Mouse (Mus musculus) liver, embryonic 14.5 days (tissue): ENCODE measurements around the gene Efna2. TPM values are rescaled to one million over a fixed set of nuclear protein-coding genes. Genes with fewer than 3 reads are reported as not detected.
A peak's percentile ranks its signal among the peaks of the same experiment; 100 is the strongest.

Experiments
- ATAC-seq: fragments of 200-750 bp; cut with Nextera tagmentation; 2 replicates; pipeline ENCODE4 v1.8.0; 2017; ENCODE audit warnings: moderate number of reproducible peaks, mild to moderate bottlenecking, moderate library complexity; ENCODE audit not compliant: insufficient read depth
- DNase-seq, 3 experiments: peaks; one replicate each; pipeline ENCODE4 v3.0.0-alpha.2; 2012 to 2013; ENCODE audit warnings: low read depth in 3 of 3, low spot score in 3 of 3
- H3K27ac ChIP-seq: fragments of 300-500 bp; sonication (generic); 2 replicates; pipeline ENCODE4 v1.5.1; 2014; ENCODE audit warnings: moderate library complexity, mild to moderate bottlenecking, control low read depth, inconsistent platforms
- H3K27me3 ChIP-seq: fragments of 300-500 bp; sonication (generic); 2 replicates; pipeline ENCODE4 v1.6.1; 2014; ENCODE audit warnings: mild to moderate bottlenecking, low read length, moderate library complexity; ENCODE audit not compliant: control insufficient read depth, insufficient read depth
- H3K36me3 ChIP-seq: fragments of 300-500 bp; sonication (generic); replicated peaks from 2 replicates; pipeline ENCODE4 v1.6.1; 2014; ENCODE audit warnings: low read depth; ENCODE audit not compliant: control insufficient read depth, insufficient read depth
- H3K4me1 ChIP-seq, 2 experiments: fragments of 200-500 bp in 1 of 2; fragments of 300-500 bp in 1 of 2; sonication (generic) in 1 of 2; replicated peaks; 2 replicates each; pipeline ENCODE4 v1.6.1; 2012 to 2014; ENCODE audit warnings: antibody characterized with exemption in 1 of 2, inconsistent platforms in 1 of 2, low read length in 1 of 2; ENCODE audit not compliant: control insufficient read depth in 2 of 2, insufficient read depth in 2 of 2
- H3K4me2 ChIP-seq: fragments of 300-500 bp; sonication (generic); 2 replicates; pipeline ENCODE4 v1.6.1; 2014; ENCODE audit warnings: low read depth, mild to moderate bottlenecking, control low read depth, moderate library complexity
- H3K4me3 ChIP-seq, 2 experiments: fragments of 200-500 bp in 1 of 2; fragments of 300-500 bp in 1 of 2; sonication (generic) in 1 of 2; 2 replicates each; pipeline ENCODE4 v1.5.1; 2012 to 2014; ENCODE audit warnings: low read depth in 2 of 2, low read length in 2 of 2, mild to moderate bottlenecking in 2 of 2, control low read depth in 1 of 2, inconsistent platforms in 1 of 2, moderate library complexity in 1 of 2; ENCODE audit not compliant: insufficient read depth in 1 of 2
- H3K9ac ChIP-seq: fragments of 300-500 bp; sonication (generic); replicated peaks from 2 replicates; pipeline ENCODE4 v1.6.1; 2014; ENCODE audit warnings: mild to moderate bottlenecking, control low read depth, moderate library complexity
- H3K9me3 ChIP-seq: fragments of 300-500 bp; sonication (generic); 2 replicates; pipeline ENCODE4 v1.6.1; 2016; ENCODE audit warnings: low read length, mixed read lengths; ENCODE audit not compliant: control insufficient read depth
- CTCF ChIP-seq: IDR thresholded peaks from 2 replicates; pipeline ENCODE4 v1.5.1; 2016; ENCODE audit warnings: antibody characterized with exemption, low read depth, control low read depth
- EP300 ChIP-seq: IDR thresholded peaks from 2 replicates; pipeline ENCODE4 v1.6.1; 2016; ENCODE audit warnings: antibody characterized with exemption, low read depth
- WGBS: fragments of 180-500 bp; shearing (Covaris S2); extraction: QIAGEN DNeasy Blood & Tissue Kit; methylation state at CpG from one replicate; pipeline ENCODE4 v1.1.7; 2014; ENCODE audit not compliant: insufficient replicate concordance; 5-methylcytosine and 5-hydroxymethylcytosine counted together
- polyA plus RNA-seq, 2 experiments: library from polyadenylated mRNA; depleted of rRNA in 1 of 2; stranded (reverse) in 1 of 2; unstranded in 1 of 2; fragments of >200 nt; fragmentation: Nextera tagmentation in 1 of 2; extraction: Ambion mirVana in 1 of 2; gene quantifications; 2 replicates each; pipeline versions ENCODE4 v1.2.1 to v1.2.3; 2012 to 2014

The Efna2 gene
- polyA plus RNA-seq, 2 experiments: 0.47 to 0.51 TPM

- WGBS: under 1% methylated on average over 55 of the region's 55 CpGs
- Histone ChIP-seq H3K4me3 (peak overlapping the region; percentile 60), H3K36me3 (peaks cover 28% of the 10 kb centered on the region), H3K9ac (peak overlapping the region; percentile 62), H3K4me2 (peak overlapping the region; percentile 75), H3K4me1 (peaks cover 39 to 41% of the 10 kb centered on the region in 2 experiments), H3K9me3 (no peaks in the 10 kb centered on the region), H3K27me3 (no peaks in the 10 kb centered on the region), H3K27ac (peak overlapping the region; percentile 69)
- peak; percentile 96 to 97 (median 97) for DNase-seq
- TF ChIP-seq CTCF (peak; percentile 18; the same call in 1 of the 2 replicates), EP300 (0 out of 2 replicates have a peak, but pooled peaks have one; percentile 13)
- ATAC-seq: peak; percentile 83
Observed at GRCm38 (mm10) chr10:80159561-80160454, 19.5 kb upstream of the Efna2 start.

- Histone ChIP-seq H3K9me3 (no peaks in the 10 kb centered on the region), H3K4me1 (peaks cover 45 to 47% of the 10 kb centered on the region in 2 experiments), H3K27ac (peak overlapping the region; percentile 63), H3K9ac (peak overlapping the region; percentile 62), H3K4me3 (peak overlapping the region; percentile 51 to 60), H3K4me2 (peak overlapping the region; percentile 75), H3K27me3 (no peaks in the 10 kb centered on the region), H3K36me3 (peaks cover 19% of the 10 kb centered on the region)
- ATAC-seq (peak; percentile 27; the same call in 1 of the 2 replicates), DNase-seq (peak in 1 of 3 experiments; percentile 73)
- WGBS: 1% methylated on average over 33 of the region's 33 CpGs
- TF ChIP-seq EP300: no peak
- TF ChIP-seq CTCF: peak; percentile 31
Observed at GRCm38 (mm10) chr10:80160455-80161371, 18.6 kb upstream of the Efna2 start.

DNA sequence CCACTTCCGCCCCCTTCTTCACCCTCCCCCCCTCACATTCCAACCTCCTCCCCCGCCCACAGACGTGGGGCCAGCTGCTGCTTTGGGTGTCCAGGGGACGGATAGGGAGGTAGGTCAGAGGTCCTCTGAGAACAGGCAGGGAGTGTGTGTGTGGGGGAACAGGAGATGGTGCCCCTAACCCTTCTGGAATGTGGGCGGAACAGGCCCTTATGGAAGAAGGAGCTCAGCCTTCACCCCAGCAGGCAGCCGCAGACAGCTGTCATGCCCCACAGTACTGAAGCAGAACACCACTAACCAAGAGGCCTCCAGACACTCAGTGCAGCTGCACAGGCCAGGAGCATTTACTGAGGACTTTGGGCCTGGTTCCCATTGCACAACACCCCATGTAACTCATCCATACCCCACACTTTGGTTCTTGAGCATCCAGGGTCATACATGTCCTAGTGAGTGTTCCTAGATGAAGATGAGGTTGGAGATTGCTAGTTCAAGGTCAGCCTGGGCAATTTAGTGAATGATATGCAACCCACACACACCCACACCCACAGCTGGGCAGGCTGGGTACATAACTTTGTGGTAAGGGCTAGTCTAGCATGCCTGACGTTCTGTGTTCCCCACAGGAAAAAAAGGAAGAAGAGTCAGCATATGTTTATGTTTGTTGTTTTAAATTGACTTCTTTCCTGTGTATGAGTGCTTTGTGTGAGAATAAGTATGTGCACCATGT is 17.6 kb upstream of the Efna2 start:
- H3K4me1 ChIP-seq: peaks cover 47 to 51% of the 10 kb centered on the region in 2 experiments
- ATAC-seq (no peak), DNase-seq (no peak)
- no peaks in the 10 kb centered on the region for H3K27me3 ChIP-seq
- 35% methylated on average over 7 of the region's 7 CpGs for WGBS
- peak overlapping the region; percentile 63 for H3K27ac ChIP-seq
- H3K4me2 ChIP-seq: peak overlapping the region; percentile 75
- peak overlapping the region in 1 of 2 experiments; percentile 60; a peak in 2 of 4 replicates for H3K4me3 ChIP-seq
- TF ChIP-seq EP300 (no peak), CTCF (no peak)
- peaks cover 9% of the 10 kb centered on the region for H3K36me3 ChIP-seq
- H3K9ac ChIP-seq: peak overlapping the region; percentile 62
- H3K9me3 ChIP-seq: no peaks in the 10 kb centered on the region

DNA sequence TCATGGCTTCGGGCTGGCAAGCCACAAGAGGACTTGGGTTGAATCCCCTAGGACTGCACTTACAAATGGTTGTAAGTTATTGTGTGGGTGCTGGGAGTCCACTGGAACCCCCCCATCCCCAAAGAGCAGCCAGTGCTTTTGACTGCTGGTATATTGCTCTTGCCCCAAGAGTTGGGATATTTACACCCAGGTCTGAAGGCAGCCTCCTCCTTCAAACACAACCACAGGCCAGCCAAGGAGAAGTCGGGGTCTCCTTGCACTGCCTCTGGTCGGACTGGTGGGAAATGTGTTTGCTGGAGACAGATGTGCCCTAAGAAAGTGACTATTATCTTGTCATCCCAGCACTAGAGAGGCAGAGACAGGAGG is 17.1 kb upstream of the Efna2 start:
- H3K4me1 ChIP-seq: peaks cover 53 to 56% of the 10 kb centered on the region in 2 experiments
- DNase-seq: no peak
- no peak overlapping the region for H3K9ac ChIP-seq
- H3K4me3 ChIP-seq: no peak overlapping the region
- no peaks in the 10 kb centered on the region for H3K9me3 ChIP-seq
- H3K36me3 ChIP-seq: peaks cover 3% of the 10 kb centered on the region
- peak overlapping the region; percentile 3; the same call in 1 of the 2 replicates for H3K27ac ChIP-seq
- TF ChIP-seq CTCF (no peak), EP300 (no peak)
- no peak overlapping the region; the same call in 1 of the 2 replicates for H3K4me2 ChIP-seq
- ATAC-seq: no peak
- WGBS: 68% methylated on average over 3 of the region's 3 CpGs
- H3K27me3 ChIP-seq: no peaks in the 10 kb centered on the region
